Comparison of ENCODE assay signal across 8 mouse cellular contexts in the genomic region with DNA sequence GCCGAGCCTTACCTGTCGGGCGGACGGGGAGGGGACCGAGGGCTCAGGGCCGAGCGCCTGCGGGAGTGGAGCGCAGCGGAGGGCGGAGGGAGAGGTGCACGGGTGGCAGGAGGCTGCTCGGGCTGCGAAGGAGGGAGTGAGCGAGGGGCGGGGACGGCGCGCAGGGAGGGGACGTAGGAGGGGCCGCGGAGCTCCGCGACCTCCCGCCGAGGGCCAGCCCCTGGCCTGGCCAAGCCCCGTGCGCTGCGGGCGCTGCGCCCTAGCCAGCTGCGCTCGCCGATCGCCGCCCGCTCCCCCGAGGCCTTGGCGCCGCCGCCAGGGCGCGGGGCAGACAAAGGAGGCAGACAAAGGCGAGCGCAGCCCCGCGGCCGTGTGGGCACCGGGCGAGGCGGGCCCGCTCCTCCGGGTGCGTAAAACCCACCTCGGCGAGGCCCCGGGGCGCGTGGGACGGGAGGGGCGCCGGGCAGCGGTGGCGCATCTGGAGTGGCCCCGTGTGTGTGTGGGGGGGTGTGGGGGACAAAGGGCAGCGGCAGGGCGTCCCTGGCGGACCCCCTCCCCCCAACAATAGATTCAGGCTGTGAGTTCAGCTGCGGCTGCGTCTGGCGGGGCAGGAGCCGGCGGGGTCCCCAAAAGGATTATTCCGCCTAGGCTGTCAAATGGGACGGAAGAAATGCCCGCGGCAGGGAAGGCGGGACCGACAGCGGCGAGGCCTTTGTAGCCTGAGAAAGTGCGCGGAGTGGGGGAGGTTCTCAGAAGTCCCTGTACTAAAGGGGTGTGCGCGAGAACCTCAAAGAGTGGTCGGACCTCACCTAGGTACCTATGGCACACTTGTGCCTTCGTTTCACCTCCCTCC. TPM values are rescaled to one million over a fixed set of nuclear protein-coding genes. Genes with fewer than 3 reads are reported as not detected.
DNase-seq lines count a peak whose midpoint lies in the region; ATAC-seq lines count a peak whose summit lies in the region.

Draxin (minus strand) TSS at position 138 of the 853 bp plus-strand sequence.

- peak; percentile 22 for DNase-seq in right cerebral cortex, adult 18-20 months
- DNase-seq in right cerebral cortex, postnatal 36 days (ENCODE audit: low spot score in 2 of 2) = no peak
- peak; percentile 86 for DNase-seq in embryo, embryonic 9.5 days (ENCODE audit: extremely low spot score)
- no peak for DNase-seq in frontal cortex, postnatal 10 days (ENCODE audit: low spot score in 2 of 2)
- no peak for DNase-seq in urinary bladder, postnatal 36 days (ENCODE audit: low spot score in 2 of 2)

- peak within 1 kb of the TSS; percentile 97 for H3K27ac ChIP-seq in hindbrain, embryonic 15.5 days (replicated peaks)
- no peak within 1 kb of the TSS for H3K27ac ChIP-seq in liver, embryonic 15.5 days (replicated peaks)
- peak within 1 kb of the TSS; percentile 87 for H3K27ac ChIP-seq in neural tube, embryonic 15.5 days (replicated peaks)

- no peaks in the 10 kb centered on the region for H3K36me3 ChIP-seq in hindbrain, embryonic 15.5 days
- H3K36me3 ChIP-seq in liver, embryonic 15.5 days (replicated peaks) = no peaks in the 10 kb centered on the region
- no peaks in the 10 kb centered on the region for H3K36me3 ChIP-seq in neural tube, embryonic 15.5 days

- H3K27me3 ChIP-seq in hindbrain, embryonic 15.5 days = no peaks in the 10 kb centered on the region
- H3K27me3 ChIP-seq in liver, embryonic 15.5 days = peaks cover 91% of the 10 kb centered on the region
- H3K27me3 ChIP-seq in neural tube, embryonic 15.5 days (replicated peaks) = no peaks in the 10 kb centered on the region

- peak; percentile 85 for ATAC-seq in hindbrain, embryonic 15.5 days (ENCODE audit: low FRiP score, low read depth)
- ATAC-seq in liver, embryonic 15.5 days (ENCODE audit: insufficient read depth) = peak; percentile 26; the same call in 1 of the 2 replicates
- ATAC-seq in neural tube, embryonic 15.5 days (ENCODE audit: low FRiP score) = peak; percentile 84

- peak within 1 kb of the TSS; percentile 92 for H3K9ac ChIP-seq in hindbrain, embryonic 15.5 days
- H3K9ac ChIP-seq in liver, embryonic 15.5 days = no peak within 1 kb of the TSS
- H3K9ac ChIP-seq in neural tube, embryonic 15.5 days (replicated peaks) = peak within 1 kb of the TSS; percentile 78

- H3K4me1 ChIP-seq in hindbrain, embryonic 15.5 days (replicated peaks) = peaks cover 54% of the 10 kb centered on the region
- H3K4me1 ChIP-seq in liver, embryonic 15.5 days (replicated peaks) = peaks cover 7% of the 10 kb centered on the region; the same call in 1 of the 2 replicates
- peaks cover 46% of the 10 kb centered on the region for H3K4me1 ChIP-seq in neural tube, embryonic 15.5 days

- WGBS in hindbrain, embryonic 15.5 days = under 1% methylated on average over 80 of the region's 87 CpGs
- under 1% methylated on average over 83 of the region's 87 CpGs for WGBS in liver, embryonic 15.5 days (ENCODE audit: insufficient replicate concordance)
- under 1% methylated on average over 73 of the region's 87 CpGs for WGBS in neural tube, embryonic 15.5 days

- H3K9me3 ChIP-seq in hindbrain, embryonic 15.5 days = no peaks in the 10 kb centered on the region
- H3K9me3 ChIP-seq in liver, embryonic 15.5 days (replicated peaks) = no peaks in the 10 kb centered on the region
- no peaks in the 10 kb centered on the region for H3K9me3 ChIP-seq in neural tube, embryonic 15.5 days (replicated peaks)

- peak within 1 kb of the TSS; percentile 96 for H3K4me2 ChIP-seq in hindbrain, embryonic 15.5 days
- H3K4me2 ChIP-seq in liver, embryonic 15.5 days = peak within 1 kb of the TSS; percentile 55
- peak within 1 kb of the TSS; percentile 68 for H3K4me2 ChIP-seq in neural tube, embryonic 15.5 days

- H3K4me3 ChIP-seq in hindbrain, embryonic 15.5 days = peak within 1 kb of the TSS; percentile 87
- H3K4me3 ChIP-seq in liver, embryonic 15.5 days (replicated peaks) = peak within 1 kb of the TSS; percentile 35
- H3K4me3 ChIP-seq in neural tube, embryonic 15.5 days (replicated peaks) = peak within 1 kb of the TSS; percentile 61

RNA-seq across cellular contexts. Expression of gene Draxin, which starts in this region (rescaled TPM):
- polyA plus RNA-seq in hindbrain, embryonic 15.5 days (2015; fragmentation: Nextera tagmentation; extraction: Ambion mirVana) = 15.4 and 16.1 TPM in 2 replicates
- 0.07 and 0.10 TPM in 2 replicates for polyA plus RNA-seq in liver, embryonic 15.5 days (2015; fragmentation: Nextera tagmentation; extraction: Ambion mirVana)
- 7.3 and 10.4 TPM in 2 replicates for polyA plus RNA-seq in neural tube, embryonic 15.5 days (2015; fragmentation: Nextera tagmentation; extraction: Ambion mirVana)

Comparison
In these comparisons a context has a peak if more than half of its experiments do, and no peak if none do; other contexts are left out.
1. DNase-seq: peak in right cerebral cortex, adult 18-20 months (single experiment) and embryo, embryonic 9.5 days (single experiment); none in right cerebral cortex, postnatal 36 days (0 of 2), frontal cortex, postnatal 10 days (0 of 2) and urinary bladder, postnatal 36 days (0 of 2).
2. Peak in ATAC-seq, H3K4me3 ChIP-seq and H3K4me2 ChIP-seq in liver, embryonic 15.5 days; RNA of the gene not detected or under 1 TPM.
3. ATAC-seq: peak in every context shown above with its lines; median percentile 85 in hindbrain, embryonic 15.5 days; 84 in neural tube, embryonic 15.5 days; 26 in liver, embryonic 15.5 days.
4. H3K4me3 ChIP-seq: peak in every context shown above with its lines; median percentile 87 in hindbrain, embryonic 15.5 days; 61 in neural tube, embryonic 15.5 days; 35 in liver, embryonic 15.5 days.
5. Peak in every context shown above with its lines, with median percentiles within 50 percentile points of each other: H3K4me2 ChIP-seq.